Mouse (Mus musculus) kidney, adult 2 months (tissue): ENCODE measurements at regions not wholly inside any gene's neighbourhood (a gene's known extent, or its start where the extent isn't known, plus 50 kb on each side); places are given as distances from the start of the nearest gene placed in this dataset.
"Not testable (repeated sequence)": the region's sequence is repeated elsewhere in the genome, so short reads cannot be mapped to it uniquely, and the experiment has no call there.

Experiments used
- CTCF ChIP-seq: fragments of 200-500 bp; conservative IDR thresholded peaks from 2 replicates; pipeline ENCODE4 v1.5.1; 2011; ENCODE audit warnings: low read depth, mild to moderate bottlenecking, control low read depth, low read length, moderate library complexity, mixed read lengths; ENCODE audit not compliant: insufficient read depth, insufficient read length
- POLR2A ChIP-seq: fragments of 200-500 bp; IDR thresholded peaks from one replicate; pipeline ENCODE4 v1.6.1; 2011; ENCODE audit warnings: low read depth, low read length, control low read depth

DNA sequence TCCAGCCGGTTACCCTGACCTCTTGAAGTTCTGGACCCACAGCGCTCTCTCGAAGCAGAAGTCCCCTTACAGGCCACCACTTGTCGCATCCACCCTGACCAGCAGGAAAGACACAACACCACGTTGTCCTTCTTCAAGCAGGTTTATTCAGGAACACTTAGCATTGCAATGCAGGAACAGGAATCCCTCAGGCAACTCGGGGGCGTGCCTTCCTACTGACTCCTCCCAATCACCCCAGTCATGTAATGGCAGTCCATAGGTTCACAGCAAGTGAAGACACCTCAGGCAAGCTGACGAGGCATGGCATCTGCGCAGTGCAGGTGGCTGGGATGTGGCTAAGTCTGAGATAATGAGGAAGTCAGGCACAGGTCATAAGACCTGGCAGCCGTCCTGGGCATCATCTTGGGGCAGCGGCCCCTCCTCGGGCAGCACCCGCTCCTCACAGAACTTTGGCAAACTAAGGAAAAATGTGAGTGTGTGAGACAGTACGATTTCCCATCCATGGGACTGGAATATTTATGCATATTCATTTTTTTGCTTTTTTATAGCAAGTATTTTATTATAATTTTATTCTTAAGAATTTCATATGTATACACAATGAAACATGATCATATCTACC, 101.0 kb downstream of the Tpbg start:
- TF ChIP-seq CTCF, POLR2A: not testable (repeated sequence)
